ENCODE assay signal across 18 mouse cellular contexts in genomic region chr2:167734861-167735260, GRCm38 (mm10).
"Had no signal": no experiment of that assay in that cellular context is flagged by ENCODE, and none has a peak within 500 bp of the region (broad histone marks: within the 10 kb centered on the region; RNA-seq: fewer than 3 reads in every experiment).

No protein-coding gene starts in this region.

- DNase-seq: lung, postnatal 10 days; retina, postnatal 1 day; right cerebral cortex, adult 18-20 months; right cerebral cortex, postnatal 25 days; right cerebral cortex, postnatal 4 days; spleen, adult 18-20 months; thymus, adult 18-20 months; thymus, postnatal 14 days; thymus, postnatal 36 days had no signal

- H3K9me3 ChIP-seq: lung, embryonic 15.5 days; megakaryocyte, embryonic 14.5 days; midbrain, embryonic 13.5 days; midbrain, embryonic 15.5 days; neural tube, embryonic 13.5 days; neural tube, embryonic 15.5 days had no signal

- H3K27ac ChIP-seq: liver, embryonic 14.5 days; lung, embryonic 15.5 days; midbrain, embryonic 13.5 days; midbrain, embryonic 15.5 days; neural tube, embryonic 13.5 days; neural tube, embryonic 15.5 days had no signal

- H3K9ac ChIP-seq: liver, embryonic 14.5 days; lung, embryonic 15.5 days; midbrain, embryonic 13.5 days; midbrain, embryonic 15.5 days; neural tube, embryonic 13.5 days; neural tube, embryonic 15.5 days had no signal

- H3K4me2 ChIP-seq: lung, embryonic 15.5 days; midbrain, embryonic 11.5 days; midbrain, embryonic 13.5 days; midbrain, embryonic 15.5 days; neural tube, embryonic 13.5 days; neural tube, embryonic 15.5 days had no signal

- H3K27me3 ChIP-seq: lung, embryonic 15.5 days; midbrain, embryonic 13.5 days; midbrain, embryonic 15.5 days; neural tube, embryonic 13.5 days; neural tube, embryonic 15.5 days had no signal

- H3K4me3 ChIP-seq: lung, embryonic 15.5 days; megakaryocyte, embryonic 14.5 days; midbrain, embryonic 13.5 days; midbrain, embryonic 15.5 days; myocyte; neural tube, embryonic 13.5 days; neural tube, embryonic 15.5 days had no signal

- H3K36me3 ChIP-seq: lung, embryonic 15.5 days; midbrain, embryonic 13.5 days; midbrain, embryonic 15.5 days; neural tube, embryonic 13.5 days; neural tube, embryonic 15.5 days had no signal

- H3K4me1 ChIP-seq: midbrain, embryonic 13.5 days; midbrain, embryonic 15.5 days; neural tube, embryonic 13.5 days; neural tube, embryonic 15.5 days had no signal

- ATAC-seq: midbrain, embryonic 13.5 days; midbrain, embryonic 15.5 days had no signal
